Mouse (Mus musculus) mouse embryonic stem cell (cell line): ENCODE measurements around the gene Haspin.

Source experiments
- in situ Hi-C, 2 experiments: fragments of 300-500 bp; cut with MboI; formaldehyde crosslinking; loops; 1 replicate in 1 of 2; 3 replicates in 1 of 2; pipeline ENCODE4 v1.14.3; 2019 to 2020; ENCODE audit warnings: low sequenced_read_pairs in 2 of 2, low pct_unique_long_range_greater_than_20kb in 1 of 2, mixed read lengths in 1 of 2; ENCODE audit not compliant: unreplicated experiment in 1 of 2

The Haspin gene

GRCm38 (mm10) chr11:73094231-73094995 is 43.7 kb downstream of the Haspin start:
- in situ Hi-C loops, result no loop called here

DNA sequence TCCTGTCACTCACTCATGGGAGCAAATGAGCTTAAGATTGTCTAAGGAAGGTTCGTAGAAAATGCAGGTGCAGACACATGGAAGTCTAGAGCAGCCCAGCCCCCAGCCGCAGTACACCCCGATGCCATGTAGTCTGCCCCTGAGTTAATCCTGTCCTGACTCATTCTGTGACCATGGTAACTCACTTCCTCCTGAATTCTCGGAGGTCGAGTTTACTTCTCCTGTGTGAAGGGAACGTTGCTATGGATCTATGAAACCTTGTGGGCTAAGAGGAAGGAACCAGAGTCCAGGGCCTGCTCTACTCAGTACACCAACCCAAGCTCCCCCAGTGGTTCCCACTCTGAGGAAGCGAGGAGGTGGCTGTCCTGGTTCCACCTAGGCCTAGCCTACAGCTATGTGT is 45.2 kb downstream of the Haspin start:
- in situ Hi-C loops, result no loop called here

DNA sequence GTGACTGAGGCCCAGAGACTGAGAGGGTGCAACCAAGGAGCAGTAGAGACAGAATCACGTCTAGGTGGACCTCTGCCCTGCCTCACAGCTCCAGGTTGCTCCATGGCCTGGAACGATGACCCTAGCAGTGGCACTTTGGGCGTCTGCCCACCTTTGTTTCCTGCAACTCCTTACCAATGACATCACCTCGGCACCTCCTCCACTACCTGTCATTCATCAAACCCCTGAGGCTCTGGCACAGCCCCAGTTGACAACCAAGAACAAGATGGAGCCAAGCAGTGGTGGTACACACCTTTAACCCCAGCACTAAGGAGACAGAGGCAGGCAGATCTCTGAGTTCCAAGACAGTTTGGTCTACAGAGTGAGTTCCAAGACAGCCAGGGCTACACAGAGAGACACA is 46.0 kb downstream of the Haspin start:
- in situ Hi-C loops, result no loop called here

GRCm38 (mm10) chr11:73090826-73091225 is 47.3 kb downstream of the Haspin start:
- in situ Hi-C loops, result no loop called here

DNA sequence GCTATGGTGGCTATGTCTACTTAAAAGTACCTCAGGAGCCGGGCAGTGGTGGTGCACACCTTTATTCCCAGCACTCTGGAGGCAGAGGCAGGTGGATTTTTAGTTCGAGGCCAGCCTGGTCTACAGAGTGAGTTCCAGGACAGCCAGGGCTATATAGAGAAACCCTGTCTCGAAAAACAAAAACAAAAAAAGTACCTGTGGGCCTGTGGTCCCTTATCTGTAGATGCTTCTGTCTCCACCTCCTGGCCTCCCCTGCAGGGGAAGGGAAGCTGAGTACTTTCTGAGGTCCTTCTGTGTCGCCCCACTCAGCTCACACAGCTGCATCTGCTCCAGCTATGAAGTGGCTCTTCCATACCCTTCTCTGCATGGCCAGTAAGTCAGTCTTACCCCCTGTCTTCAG is 47.8 kb downstream of the Haspin start, which contains the start of gene Itgae:
Itgae (plus strand) TSS at position 301 of the 400 bp plus-strand sequence.
- in situ Hi-C loops, result no loop called here

- in situ Hi-C loops, result no loop called here
Observed at GRCm38 (mm10) chr11:73087700-73088480, 50.2 kb downstream of the Haspin start.
